Comparison of ENCODE assay signal across 31 mouse cellular contexts in the genomic region with DNA sequence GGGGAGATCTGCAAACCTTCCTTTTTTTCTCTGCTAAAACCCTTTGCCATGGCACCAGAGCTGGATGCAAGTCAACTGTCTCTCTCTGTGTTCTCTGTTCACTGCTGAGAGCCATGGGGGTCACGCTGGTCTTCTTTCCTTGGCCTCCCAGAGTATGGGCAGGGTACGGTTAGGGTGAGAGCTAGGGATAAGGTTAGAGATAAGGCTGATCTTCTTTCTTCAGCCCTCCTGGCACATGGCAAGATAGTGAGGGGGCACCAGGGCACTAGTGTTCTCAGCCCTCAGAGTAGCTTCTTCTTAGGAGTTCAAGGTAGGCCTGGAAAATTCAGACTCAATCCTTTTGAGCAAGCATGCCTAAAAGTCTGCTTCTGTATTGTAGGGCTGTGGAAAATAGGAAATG.
DNase-seq lines count a peak whose midpoint lies in the region; ATAC-seq lines count a peak whose summit lies in the region.
"Had no signal": no experiment of that assay in that cellular context is flagged by ENCODE, and none has a peak within 500 bp of the region (broad histone marks: within the 10 kb centered on the region; RNA-seq: fewer than 3 reads in every experiment).

No protein-coding gene starts in this region.

- H3K9me3 ChIP-seq in liver, embryonic 15.5 days (replicated peaks) = no peaks in the 10 kb centered on the region
- H3K9me3 ChIP-seq: embryonic facial prominence, embryonic 10.5 days; embryonic facial prominence, embryonic 15.5 days; forebrain, embryonic 10.5 days; forebrain, embryonic 15.5 days; hindbrain, embryonic 13.5 days; limb, embryonic 12.5 days; midbrain, embryonic 10.5 days had no signal

- H3K27ac ChIP-seq in liver, embryonic 15.5 days (replicated peaks) = peak overlapping the region; percentile 51
- H3K27ac ChIP-seq: embryonic facial prominence, embryonic 10.5 days; embryonic facial prominence, embryonic 15.5 days; forebrain, embryonic 10.5 days; forebrain, embryonic 15.5 days; hindbrain, embryonic 13.5 days; limb, embryonic 12.5 days; macrophage; midbrain, embryonic 10.5 days had no signal

- peak overlapping the region; percentile 29 for H3K4me2 ChIP-seq in liver, embryonic 15.5 days
- H3K4me2 ChIP-seq: embryonic facial prominence, embryonic 15.5 days; forebrain, embryonic 15.5 days; heart, embryonic 11.5 days; hindbrain, embryonic 13.5 days; limb, embryonic 12.5 days had no signal

- DNase-seq in spleen, postnatal 4 days (ENCODE audit: low spot score in 2 of 2) = peak; percentile 20 to 52
- DNase-seq in spleen, adult 12 weeks (ENCODE audit: low spot score) = no peak
- DNase-seq in liver = peak; percentile 54
- no peak for DNase-seq in left cerebral cortex, adult 18-20 months (ENCODE audit: low spot score in 2 of 2)
- DNase-seq in embryo, embryonic 9.5 days (ENCODE audit: extremely low spot score) = no peak
- no peak for DNase-seq in testis, postnatal 10 days (ENCODE audit: low spot score)
- DNase-seq: adrenal gland, postnatal 14 days; cerebellum, adult 2 months; cerebellum, postnatal 14 days; gastrocnemius, postnatal 25 days; heart, adult 11 months; heart, postnatal 36 days; kidney, adult 9 months; kidney, postnatal 10 days; layer of hippocampus, adult 9-11 months; lung, adult 18-20 months; right cerebral cortex, adult 18-20 months; thymus, postnatal 4 days had no signal

- ATAC-seq in liver, embryonic 15.5 days (ENCODE audit: insufficient read depth) = peak; percentile 88
- ATAC-seq: forebrain, embryonic 15.5 days; intestine, postnatal 0 days; lung, postnatal 0 days; midbrain, embryonic 16.5 days had no signal

- no peak overlapping the region for H3K9ac ChIP-seq in liver, embryonic 15.5 days
- H3K9ac ChIP-seq: embryonic facial prominence, embryonic 15.5 days; forebrain, embryonic 15.5 days; hindbrain, embryonic 13.5 days; limb, embryonic 12.5 days had no signal

- H3K27me3 ChIP-seq in liver, embryonic 15.5 days = no peaks in the 10 kb centered on the region
- H3K27me3 ChIP-seq: embryonic facial prominence, embryonic 15.5 days; forebrain, embryonic 15.5 days; hindbrain, embryonic 13.5 days; limb, embryonic 12.5 days had no signal

- no peaks in the 10 kb centered on the region for H3K36me3 ChIP-seq in liver, embryonic 15.5 days (replicated peaks)
- H3K36me3 ChIP-seq: embryonic facial prominence, embryonic 10.5 days; embryonic facial prominence, embryonic 15.5 days; forebrain, embryonic 10.5 days; forebrain, embryonic 15.5 days; hindbrain, embryonic 13.5 days; limb, embryonic 12.5 days; midbrain, embryonic 10.5 days had no signal

- H3K4me3 ChIP-seq in liver, embryonic 15.5 days (replicated peaks) = no peak overlapping the region
- H3K4me3 ChIP-seq: embryonic facial prominence, embryonic 10.5 days; embryonic facial prominence, embryonic 15.5 days; forebrain, embryonic 10.5 days; forebrain, embryonic 15.5 days; hindbrain, embryonic 13.5 days; limb, embryonic 12.5 days; midbrain, embryonic 10.5 days had no signal

- WGBS in liver, embryonic 15.5 days (ENCODE audit: insufficient replicate concordance) = 40% methylated on average over 2 of the region's 2 CpGs

- peaks cover 44% of the 10 kb centered on the region for H3K4me1 ChIP-seq in liver, embryonic 15.5 days (replicated peaks)
- H3K4me1 ChIP-seq: midbrain, embryonic 10.5 days had no signal

Comparison
In these comparisons a context has a peak if more than half of its experiments do, and no peak if none do; other contexts are left out.
1. DNase-seq: peak in spleen, postnatal 4 days (2 of 2) and liver (single experiment); none in spleen, adult 12 weeks (single experiment), left cerebral cortex, adult 18-20 months (0 of 2), embryo, embryonic 9.5 days (single experiment) and testis, postnatal 10 days (single experiment).